Mouse (Mus musculus) thymus, adult 2 months (tissue): ENCODE results near the gene Ocrl. TPM values are rescaled to one million over a fixed set of nuclear protein-coding genes. Genes with fewer than 3 reads are reported as not detected.

Experiments used
- DNase-seq: peaks from one replicate; pipeline ENCODE4 v3.0.0; 2021
- H3K27ac ChIP-seq: fragments of 200-500 bp; 2 replicates; pipeline ENCODE4 v1.5.1; 2012; ENCODE audit warnings: low read length, control low read depth; ENCODE audit not compliant: control insufficient read depth, insufficient read depth
- H3K27me3 ChIP-seq: fragments of 200-500 bp; 2 replicates; pipeline ENCODE4 v1.6.1; 2012; ENCODE audit warnings: mild to moderate bottlenecking, low read length, moderate library complexity, mixed read lengths; ENCODE audit not compliant: control insufficient read depth, insufficient read depth
- H3K36me3 ChIP-seq: fragments of 200-500 bp; 2 replicates; pipeline ENCODE4 v1.6.1; 2012; ENCODE audit warnings: mild to moderate bottlenecking, low read length, moderate library complexity; ENCODE audit not compliant: control insufficient read depth, insufficient read depth
- H3K4me1 ChIP-seq: fragments of 200-500 bp; replicated peaks from 2 replicates; pipeline ENCODE4 v1.6.1; 2012; ENCODE audit warnings: low read length; ENCODE audit not compliant: control insufficient read depth, insufficient read depth
- H3K4me3 ChIP-seq: fragments of 200-500 bp; 2 replicates; pipeline ENCODE4 v1.5.1; 2012; ENCODE audit warnings: mild to moderate bottlenecking, low read length, control low read depth, moderate library complexity; ENCODE audit not compliant: control insufficient read depth, insufficient read depth
- CTCF ChIP-seq: fragments of 200-500 bp; IDR thresholded peaks from 2 replicates; pipeline ENCODE4 v1.5.1; 2012; ENCODE audit warnings: mild to moderate bottlenecking, control low read depth, low read length, moderate library complexity, borderline replicate concordance; ENCODE audit not compliant: control insufficient read depth, poor library complexity, insufficient read depth; ENCODE audit errors: extremely low read depth
- POLR2A ChIP-seq: fragments of 200-500 bp; IDR thresholded peaks from 2 replicates; pipeline ENCODE4 v1.6.1; 2012; ENCODE audit warnings: mild to moderate bottlenecking, low read length, control low read depth, moderate library complexity; ENCODE audit not compliant: control insufficient read depth, poor library complexity, insufficient read depth; ENCODE audit errors: extremely low read depth
- WGBS: fragments of 180-500 bp; shearing (Covaris S2); methylation state at CpG from one replicate; pipeline ENCODE4 v1.1.7; 2018; 5-methylcytosine and 5-hydroxymethylcytosine counted together
- polyA plus RNA-seq: library from polyadenylated mRNA; depleted of rRNA; stranded (reverse); fragments of >200 nt; gene quantifications from 2 replicates; pipeline ENCODE4 v1.2.3, GENCODE M21; 2012; rRNA removed

The Ocrl gene
- 7.1 and 8.2 TPM in 2 replicates for polyA plus RNA-seq

- no peak within 1 kb of the TSS for H3K27ac ChIP-seq
These were observed at the start of gene Ocrl for GRCm38 (mm10) chrX:47912306-47912792. Gene Ocrl, plus strand, starts transcription at chrX:47912387.

GRCm38 (mm10) chrX:47880052-47880451, 32.1 kb upstream of the Ocrl start:
- no peak for DNase-seq
- Histone ChIP-seq H3K4me1 (no peaks in the 10 kb centered on the region), H3K4me3 (no peak overlapping the region), H3K27ac (no peak overlapping the region), H3K27me3 (no peaks in the 10 kb centered on the region), H3K36me3 (no peaks in the 10 kb centered on the region)
- TF ChIP-seq CTCF (no peak), POLR2A (no peak)
- 10% methylated on average over 2 of the region's 2 CpGs for WGBS

More at GRCm38 (mm10) chrX:47912306-47912792, at the start of gene Ocrl:
- Histone ChIP-seq H3K4me3 (peak within 1 kb of the TSS; percentile 69), H3K27me3 (no peaks in the 10 kb centered on the region), H3K36me3 (no peaks in the 10 kb centered on the region), H3K4me1 (peaks cover 3% of the 10 kb centered on the region)
- peak; percentile 62 for DNase-seq
- no peak for TF ChIP-seq POLR2A
- TF ChIP-seq CTCF = peak; percentile 68; the same call in 1 of the 2 replicates
- WGBS = under 1% methylated on average over 23 of the region's 35 CpGs

- Histone ChIP-seq H3K27me3 (no peaks in the 10 kb centered on the region), H3K36me3 (no peaks in the 10 kb centered on the region), H3K4me1 (no peaks in the 10 kb centered on the region), H3K4me3 (no peak overlapping the region), H3K27ac (no peak overlapping the region)
- TF ChIP-seq POLR2A (no peak), CTCF (no peak)
- DNase-seq = no peak
- WGBS = 94% methylated on average over 6 of the region's 6 CpGs
These were observed 29.4 kb upstream of the Ocrl start for GRCm38 (mm10) chrX:47882813-47883212.

GRCm38 (mm10) chrX:47887401-47887800, 24.8 kb upstream of the Ocrl start:
- Histone ChIP-seq H3K27me3 (no peaks in the 10 kb centered on the region; the same call in 1 of the 2 replicates), H3K4me3 (no peak overlapping the region), H3K4me1 (no peaks in the 10 kb centered on the region; the same call in 1 of the 2 replicates), H3K27ac (no peak overlapping the region), H3K36me3 (no peaks in the 10 kb centered on the region)
- TF ChIP-seq POLR2A = no peak
- no peak for TF ChIP-seq CTCF
- no peak for DNase-seq
- 26% methylated on average over 2 of the region's 2 CpGs for WGBS

GRCm38 (mm10) chrX:47891243-47891906, 20.8 kb upstream of the Ocrl start:
- 43% methylated on average over 8 of the region's 12 CpGs for WGBS
- Histone ChIP-seq H3K27me3 (no peaks in the 10 kb centered on the region; the same call in 1 of the 2 replicates), H3K27ac (no peak overlapping the region), H3K36me3 (no peaks in the 10 kb centered on the region), H3K4me1 (no peaks in the 10 kb centered on the region; the same call in 1 of the 2 replicates), H3K4me3 (peak overlapping the region; percentile 20; the same call in 1 of the 2 replicates)
- no peak for DNase-seq
- no peak for TF ChIP-seq POLR2A
- no peak for TF ChIP-seq CTCF

GRCm38 (mm10) chrX:47891907-47892430, 20.2 kb upstream of the Ocrl start:
- Histone ChIP-seq H3K27ac (no peak overlapping the region), H3K36me3 (no peaks in the 10 kb centered on the region), H3K4me1 (no peaks in the 10 kb centered on the region; the same call in 1 of the 2 replicates), H3K27me3 (no peaks in the 10 kb centered on the region; the same call in 1 of the 2 replicates), H3K4me3 (peak overlapping the region; percentile 20)
- 2% methylated on average over 23 of the region's 36 CpGs for WGBS
- DNase-seq = no peak
- TF ChIP-seq CTCF (no peak), POLR2A (no peak)
